Mouse (Mus musculus): ENCODE data around the gene Drc3. TPM values are rescaled to one million over a fixed set of nuclear protein-coding genes. Genes with fewer than 3 reads are reported as not detected.

The Drc3 gene
- polyA plus RNA-seq, 1 experiment from 2014 or later, result 3.1 TPM

GRCm38 (mm10) chr11:60387944-60388343 lies 34.8 kb downstream of the Drc3 start:
- no peak for TF ChIP-seq CTCF (IDR thresholded peaks at IDR 0.05)
- no peak for ATAC-seq
- H3K27me3 ChIP-seq, result no peaks in the 10 kb centered on the region
- ChIA-PET CTCF (interaction anchor here (1.6 kb wide), 1 partner anchor 10 kb away, joined by 5 read pairs; no protein-coding TSS in a partner anchor), POLR2A (no interaction called here)
- in situ Hi-C loops (cut with MboI; ENCODE audit: low pct_unique_long_range_greater_than_20kb), result no loop called here
- DNase-seq (ENCODE audit: low read depth, low spot score), result no peak

- in situ Hi-C loops (cut with MboI; ENCODE audit: low pct_unique_long_range_greater_than_20kb), result no loop called here
- TF ChIP-seq CTCF (IDR thresholded peaks at IDR 0.05), result no peak
- no peak for ATAC-seq
- POLR2A ChIA-PET, result no interaction called here
- DNase-seq (ENCODE audit: low read depth, low spot score), result no peak
- CTCF ChIA-PET, result no interaction called here
- no peaks in the 10 kb centered on the region for H3K27me3 ChIP-seq
These were observed 38.2 kb downstream of the Drc3 start for GRCm38 (mm10) chr11:60391346-60391745.

- H3K27me3 ChIP-seq, result no peaks in the 10 kb centered on the region
- CTCF ChIA-PET, result no interaction called here
- DNase-seq (ENCODE audit: low read depth, low spot score) (no peak), ATAC-seq (no peak)
- POLR2A ChIA-PET, result interaction anchor here (1.4 kb wide), 1 partner anchor 14 kb away, joined by 3 read pairs; no protein-coding TSS in a partner anchor
- no peak for TF ChIP-seq CTCF (IDR thresholded peaks at IDR 0.05)
- in situ Hi-C loops (cut with MboI; ENCODE audit: low pct_unique_long_range_greater_than_20kb), result no loop called here
These were observed 43.4 kb downstream of the Drc3 start for GRCm38 (mm10) chr11:60396546-60396945.

GRCm38 (mm10) chr11:60397172-60397571 lies 44.0 kb downstream of the Drc3 start:
- DNase-seq (ENCODE audit: low read depth, low spot score) (no peak), ATAC-seq (no peak)
- H3K27me3 ChIP-seq, result no peaks in the 10 kb centered on the region
- ChIA-PET POLR2A (interaction anchor here (1.4 kb wide), 1 partner anchor 14 kb away, joined by 3 read pairs; no protein-coding TSS in a partner anchor), CTCF (interaction anchor here (1.1 kb wide), 1 partner anchor 9 kb away, joined by 5 read pairs; no protein-coding TSS in a partner anchor)
- no peak for TF ChIP-seq CTCF (IDR thresholded peaks at IDR 0.05)
- in situ Hi-C loops (cut with MboI; ENCODE audit: low pct_unique_long_range_greater_than_20kb), result no loop called here

- no peak for TF ChIP-seq CTCF (IDR thresholded peaks at IDR 0.05)
- POLR2A ChIA-PET, result no interaction called here
- CTCF ChIA-PET, result no interaction called here
- in situ Hi-C loops (cut with MboI; ENCODE audit: low pct_unique_long_range_greater_than_20kb), result no loop called here
- DNase-seq (ENCODE audit: low read depth, low spot score) (no peak), ATAC-seq (no peak)
- H3K27me3 ChIP-seq, result no peaks in the 10 kb centered on the region
These were observed 53.5 kb downstream of the Drc3 start for GRCm38 (mm10) chr11:60406606-60407005.

- peak; percentile 56 for TF ChIP-seq CTCF (IDR thresholded peaks at IDR 0.05)
- DNase-seq (ENCODE audit: low read depth, low spot score) (peak; percentile 33), ATAC-seq (no peak)
- CTCF ChIA-PET, result interaction anchor here (0.9 to 1.8 kb wide), 6 partner anchors 10 to 307 kb away, joined by 3 to 5 read pairs (median 3); partner anchors contain the start of gene Rai1
- POLR2A ChIA-PET, result no interaction called here
- in situ Hi-C loops (cut with MboI; ENCODE audit: low pct_unique_long_range_greater_than_20kb), result loop anchor here (5.0 kb wide), 4 partner anchors 105 to 315 kb away; no protein-coding TSS in a partner anchor
- no peaks in the 10 kb centered on the region for H3K27me3 ChIP-seq
These were observed 59.0 kb downstream of the Drc3 start for GRCm38 (mm10) chr11:60412173-60412572.

GRCm38 (mm10) chr11:60412921-60413320 lies 59.8 kb downstream of the Drc3 start:
- ATAC-seq, result no peak
- ChIA-PET CTCF (interaction anchor here (0.9 to 1.8 kb wide), 5 partner anchors 11 to 308 kb away, joined by 3 to 5 read pairs (median 3); partner anchors contain the start of gene Rai1), POLR2A (no interaction called here)
- TF ChIP-seq CTCF (IDR thresholded peaks at IDR 0.05), result no peak
- H3K27me3 ChIP-seq, result no peaks in the 10 kb centered on the region
- no peak for DNase-seq (ENCODE audit: low read depth, low spot score)
- in situ Hi-C loops (cut with MboI; ENCODE audit: low pct_unique_long_range_greater_than_20kb), result loop anchor here (5.0 kb wide), 4 partner anchors 106 to 316 kb away; no protein-coding TSS in a partner anchor

- TF ChIP-seq CTCF (IDR thresholded peaks at IDR 0.05), result no peak
These were observed 63.4 kb downstream of the Drc3 start for GRCm38 (mm10) chr11:60416590-60416962.

GRCm38 (mm10) chr11:60416963-60417716 lies 64.0 kb downstream of the Drc3 start, which contains the start of gene Gid4:
Gene Gid4, plus strand, starts transcription at chr11:60417145.
- ATAC-seq (peak; percentile 77), DNase-seq (ENCODE audit: low read depth, low spot score) (peak; percentile 96)
- no peak for TF ChIP-seq CTCF (IDR thresholded peaks at IDR 0.05)
- ChIA-PET CTCF (interaction anchor here (0.6 kb wide), 1 partner anchor 217 kb away, joined by 3 read pairs; no protein-coding TSS in a partner anchor), POLR2A (interaction anchor here (0.6 to 1.7 kb wide), 2 partner anchors 51 to 208 kb away, joined by 3 read pairs; no protein-coding TSS in a partner anchor)
- H3K27me3 ChIP-seq, result no peaks in the 10 kb centered on the region
- in situ Hi-C loops (cut with MboI; ENCODE audit: low pct_unique_long_range_greater_than_20kb), result no loop called here

More at GRCm38 (mm10) chr11:60416590-60416962, 63.4 kb downstream of the Drc3 start:
- ATAC-seq (no peak), DNase-seq (ENCODE audit: low read depth, low spot score) (no peak)
- POLR2A ChIA-PET, result interaction anchor here (1.7 kb wide), 1 partner anchor 208 kb away, joined by 3 read pairs; no protein-coding TSS in a partner anchor
- H3K27me3 ChIP-seq, result no peaks in the 10 kb centered on the region
- CTCF ChIA-PET, result no interaction called here
- in situ Hi-C loops (cut with MboI; ENCODE audit: low pct_unique_long_range_greater_than_20kb), result no loop called here

GRCm38 (mm10) chr11:60417717-60418472 lies 64.8 kb downstream of the Drc3 start, which contains the start of gene Atpaf2:
Gene Atpaf2, minus strand, starts transcription at chr11:60418457.
- no peaks in the 10 kb centered on the region for H3K27me3 ChIP-seq
- DNase-seq (ENCODE audit: low read depth, low spot score) (no peak), ATAC-seq (peak; percentile 52)
- no peak for TF ChIP-seq CTCF (IDR thresholded peaks at IDR 0.05)
- in situ Hi-C loops (cut with MboI; ENCODE audit: low pct_unique_long_range_greater_than_20kb), result no loop called here
- POLR2A ChIA-PET, result interaction anchor here (0.6 to 1.7 kb wide), 3 partner anchors 52 to 365 kb away, joined by 3 read pairs; no protein-coding TSS in a partner anchor
- CTCF ChIA-PET, result interaction anchor here (0.6 kb wide), 1 partner anchor 218 kb away, joined by 3 read pairs; no protein-coding TSS in a partner anchor

Measured in Patski (cell line).